Mouse (Mus musculus): ENCODE measurements around the gene Tmx2. TPM values are rescaled to one million over a fixed set of nuclear protein-coding genes. Genes with fewer than 3 reads are reported as not detected.

Gene Tmx2
- polyA plus RNA-seq, 1 experiment from 2014 or later = 179 TPM

GRCm38 (mm10) chr2:84634006-84634405 lies 44.9 kb downstream of the Tmx2 start:
- Histone ChIP-seq H3K4me3 (no peak overlapping the region), H3K9ac (no peak overlapping the region), H3K27me3 (no peaks in the 10 kb centered on the region), H3K9me3 (replicated peaks) (no peaks in the 10 kb centered on the region), H3K4me1 (peaks cover 58% of the 10 kb centered on the region), H3K4me2 (no peak overlapping the region), H3K27ac (0 out of 2 replicates have a peak overlapping the region, but pooled peaks have one; percentile 91), H3K36me3 (ENCODE audit: poor library complexity, severe bottlenecking) (no peaks in the 10 kb centered on the region)
- ATAC-seq = no peak
- 83% methylated on average over 4 of the region's 4 CpGs for WGBS

DNA sequence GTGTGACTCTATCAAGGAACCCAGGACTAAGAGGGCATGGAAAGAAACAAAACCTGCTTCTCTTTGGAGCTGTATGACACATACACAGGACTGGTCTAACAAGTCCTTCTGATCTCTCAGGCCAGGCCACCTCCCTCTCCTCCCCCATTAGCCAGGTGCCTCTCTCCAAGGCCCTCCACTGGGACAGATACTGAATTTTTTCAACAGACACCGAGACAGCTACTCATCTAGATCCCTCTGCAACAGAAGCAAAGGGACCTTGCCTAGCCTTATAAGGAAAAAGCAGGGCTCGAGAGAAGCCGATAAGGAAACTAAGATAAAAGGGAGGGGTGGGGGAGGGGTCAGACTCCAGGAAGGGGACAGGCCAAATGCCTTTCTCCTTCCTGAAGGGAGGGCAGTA lies 45.9 kb downstream of the Tmx2 start:
- H3K9me3 ChIP-seq (replicated peaks) = no peaks in the 10 kb centered on the region
- H3K4me1 ChIP-seq = peaks cover 53% of the 10 kb centered on the region
- no peak for ATAC-seq
- 11% methylated on average over 3 of the region's 3 CpGs for WGBS
- no peak overlapping the region for H3K9ac ChIP-seq
- no peaks in the 10 kb centered on the region for H3K27me3 ChIP-seq
- no peaks in the 10 kb centered on the region for H3K36me3 ChIP-seq (ENCODE audit: poor library complexity, severe bottlenecking)
- H3K4me2 ChIP-seq = no peak overlapping the region
- H3K4me3 ChIP-seq = no peak overlapping the region
- H3K27ac ChIP-seq = no peak overlapping the region

DNA sequence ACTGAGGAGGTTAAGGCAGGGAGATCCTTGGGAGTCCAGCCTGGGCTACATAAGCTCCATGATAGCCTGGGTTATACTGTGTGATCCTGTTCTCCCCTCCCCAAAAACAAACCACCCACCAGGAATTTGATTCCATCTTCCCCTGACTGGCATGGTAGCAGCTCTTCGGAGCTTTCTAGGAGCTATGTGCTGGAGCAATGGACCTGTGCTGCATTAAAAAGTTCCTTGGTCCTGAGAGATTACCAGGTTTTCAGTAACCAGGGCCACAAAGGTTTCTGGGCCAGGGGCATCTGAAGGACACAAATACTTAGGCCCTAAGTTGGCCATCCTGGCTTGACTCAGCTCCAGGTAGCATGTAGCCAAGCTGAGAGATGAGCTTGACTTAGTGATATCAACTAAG lies 46.9 kb downstream of the Tmx2 start:
- Histone ChIP-seq H3K27me3 (no peaks in the 10 kb centered on the region), H3K36me3 (ENCODE audit: poor library complexity, severe bottlenecking) (no peaks in the 10 kb centered on the region), H3K4me1 (peaks cover 43% of the 10 kb centered on the region), H3K4me3 (no peak overlapping the region), H3K4me2 (no peak overlapping the region), H3K9ac (no peak overlapping the region), H3K27ac (no peak overlapping the region), H3K9me3 (replicated peaks) (no peaks in the 10 kb centered on the region)
- no peak for ATAC-seq
- 93% methylated on average over 1 of the region's 1 CpGs for WGBS

GRCm38 (mm10) chr2:84627036-84627435 lies 51.9 kb downstream of the Tmx2 start:
- no peak overlapping the region for H3K4me2 ChIP-seq
- H3K4me3 ChIP-seq = no peak overlapping the region
- no peaks in the 10 kb centered on the region for H3K9me3 ChIP-seq (replicated peaks)
- H3K9ac ChIP-seq = no peak overlapping the region
- no peaks in the 10 kb centered on the region for H3K4me1 ChIP-seq
- peaks cover 10% of the 10 kb centered on the region for H3K36me3 ChIP-seq (ENCODE audit: poor library complexity, severe bottlenecking)
- H3K27ac ChIP-seq = no peak overlapping the region
- WGBS = 65% methylated on average over 3 of the region's 3 CpGs
- no peaks in the 10 kb centered on the region for H3K27me3 ChIP-seq
- ATAC-seq = no peak

- Histone ChIP-seq H3K4me2 (no peak overlapping the region), H3K27me3 (no peaks in the 10 kb centered on the region), H3K4me3 (no peak overlapping the region), H3K27ac (no peak overlapping the region), H3K9ac (no peak overlapping the region), H3K36me3 (ENCODE audit: poor library complexity, severe bottlenecking) (peaks cover 10% of the 10 kb centered on the region), H3K9me3 (replicated peaks) (no peaks in the 10 kb centered on the region), H3K4me1 (no peaks in the 10 kb centered on the region)
- 81% methylated on average over 7 of the region's 7 CpGs for WGBS
- ATAC-seq = no peak
These were observed 52.5 kb downstream of the Tmx2 start for GRCm38 (mm10) chr2:84626366-84626975.

- H3K27me3 ChIP-seq = no peaks in the 10 kb centered on the region
- 93% methylated on average over 17 of the region's 17 CpGs for WGBS
- ATAC-seq = no peak
- H3K9ac ChIP-seq = no peak overlapping the region
- H3K4me2 ChIP-seq = no peak overlapping the region
- H3K4me1 ChIP-seq = no peaks in the 10 kb centered on the region
- no peak overlapping the region for H3K4me3 ChIP-seq
- H3K36me3 ChIP-seq (ENCODE audit: poor library complexity, severe bottlenecking) = peaks cover 28% of the 10 kb centered on the region
- no peak overlapping the region for H3K27ac ChIP-seq
- H3K9me3 ChIP-seq (replicated peaks) = no peaks in the 10 kb centered on the region
These were observed 54.7 kb downstream of the Tmx2 start for GRCm38 (mm10) chr2:84624201-84624600.

DNA sequence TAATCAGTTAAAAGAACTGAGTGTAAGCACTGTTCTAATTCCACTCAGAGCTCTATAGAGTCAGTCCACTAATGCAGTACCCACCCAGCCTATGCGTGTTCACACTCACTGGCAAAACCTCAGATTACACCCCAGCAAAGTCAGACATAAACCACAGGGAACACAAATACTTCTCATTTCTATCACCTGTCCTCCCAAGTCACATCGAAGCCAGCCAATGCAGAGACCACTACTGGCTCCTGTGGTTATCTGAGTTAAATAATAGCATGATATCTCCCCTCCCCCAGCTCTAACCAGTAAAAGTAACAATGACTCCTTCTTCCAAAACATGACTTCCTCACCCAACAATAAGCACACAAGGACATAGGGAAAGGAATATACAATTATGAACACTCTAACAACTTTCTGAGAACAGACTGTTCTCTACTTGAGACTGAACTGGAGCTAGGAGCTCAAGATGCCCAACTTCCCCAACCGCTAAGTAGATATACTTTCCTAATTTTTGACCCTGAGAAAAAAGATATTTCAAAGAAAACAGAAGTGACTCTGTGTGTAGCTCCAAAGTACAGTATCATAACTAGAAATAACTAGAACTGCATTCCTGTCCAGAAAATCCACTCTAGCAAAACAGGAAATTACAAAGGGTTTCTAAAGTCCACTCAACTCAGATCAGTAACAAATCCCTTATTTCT lies 55.4 kb downstream of the Tmx2 start:
- Histone ChIP-seq H3K27ac (no peak overlapping the region), H3K9ac (no peak overlapping the region), H3K36me3 (ENCODE audit: poor library complexity, severe bottlenecking) (peaks cover 34% of the 10 kb centered on the region), H3K4me2 (no peak overlapping the region), H3K9me3 (replicated peaks) (no peaks in the 10 kb centered on the region), H3K27me3 (no peaks in the 10 kb centered on the region), H3K4me3 (no peak overlapping the region), H3K4me1 (no peaks in the 10 kb centered on the region)
- no peak for ATAC-seq
- 95% methylated on average over 3 of the region's 3 CpGs for WGBS

DNA sequence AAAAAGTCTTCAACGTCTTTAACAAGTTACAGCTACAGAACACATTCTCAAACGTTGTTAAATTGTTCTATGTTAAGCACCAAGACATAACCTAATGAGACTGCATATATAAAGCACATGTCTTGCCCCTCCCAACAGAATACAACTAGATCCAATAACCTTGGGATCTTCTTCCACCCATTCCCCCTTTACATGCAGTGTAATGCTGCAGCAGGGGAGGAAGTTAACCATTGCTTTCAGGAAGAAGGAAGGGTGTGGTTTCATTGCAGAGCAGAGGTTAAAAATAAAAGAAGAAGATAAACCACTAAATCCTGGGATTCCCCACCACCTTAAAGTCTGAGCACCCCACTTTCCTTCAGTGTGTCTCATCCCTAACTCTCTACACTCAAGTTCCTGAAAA lies 56.3 kb downstream of the Tmx2 start:
- no peaks in the 10 kb centered on the region for H3K9me3 ChIP-seq (replicated peaks)
- WGBS = 79% methylated on average over 2 of the region's 2 CpGs
- H3K4me2 ChIP-seq = no peak overlapping the region
- peaks cover 36% of the 10 kb centered on the region for H3K36me3 ChIP-seq (ENCODE audit: poor library complexity, severe bottlenecking)
- H3K4me1 ChIP-seq = no peaks in the 10 kb centered on the region
- no peak for ATAC-seq
- no peak overlapping the region for H3K4me3 ChIP-seq
- no peak overlapping the region for H3K9ac ChIP-seq
- H3K27ac ChIP-seq = no peak overlapping the region
- no peaks in the 10 kb centered on the region for H3K27me3 ChIP-seq

Other genes starting within 250 kb of the Tmx2 start
- 8.5 and 9.7 TPM in 2 replicates for gene Tfpi, start 202.4 kb downstream of the Tmx2 start, polyA plus RNA-seq (2015; fragmentation: Nextera tagmentation; extraction: Ambion mirVana)
- 31.6 and 32.8 TPM in 2 replicates for gene Ctnnd1, start 28.4 kb downstream of the Tmx2 start, polyA plus RNA-seq (2015; fragmentation: Nextera tagmentation; extraction: Ambion mirVana)
- gene Btbd18, start 20.1 kb downstream of the Tmx2 start, polyA plus RNA-seq (2015; fragmentation: Nextera tagmentation; extraction: Ambion mirVana) = 0.25 and 0.31 TPM in 2 replicates
- gene Selenoh, start 8.4 kb downstream of the Tmx2 start, polyA plus RNA-seq (2015; fragmentation: Nextera tagmentation; extraction: Ambion mirVana) = 418 and 438 TPM in 2 replicates
- gene Gm28635, start 1.1 kb downstream of the Tmx2 start, polyA plus RNA-seq (2015; fragmentation: Nextera tagmentation; extraction: Ambion mirVana) = not detected in 2 replicates
- 54.6 and 56.2 TPM in 2 replicates for gene Med19, start 738 bp downstream of the Tmx2 start, polyA plus RNA-seq (2015; fragmentation: Nextera tagmentation; extraction: Ambion mirVana)
- 16.5 and 17.7 TPM in 2 replicates for gene Zdhhc5, start 36.0 kb upstream of the Tmx2 start, polyA plus RNA-seq (2015; fragmentation: Nextera tagmentation; extraction: Ambion mirVana)
- gene Clp1, start 48.2 kb upstream of the Tmx2 start, polyA plus RNA-seq (2015; fragmentation: Nextera tagmentation; extraction: Ambion mirVana) = 35.9 and 36.1 TPM in 2 replicates
- gene Ypel4, start 54.9 kb upstream of the Tmx2 start, polyA plus RNA-seq (2015; fragmentation: Nextera tagmentation; extraction: Ambion mirVana) = 18.2 and 19.5 TPM in 2 replicates
- gene Gm19426, start 64.5 kb upstream of the Tmx2 start, polyA plus RNA-seq (2015; fragmentation: Nextera tagmentation; extraction: Ambion mirVana) = 6.1 and 7.5 TPM in 2 replicates
- 22.3 and 25.6 TPM in 2 replicates for gene Serping1, start 96.3 kb upstream of the Tmx2 start, polyA plus RNA-seq (2015; fragmentation: Nextera tagmentation; extraction: Ambion mirVana)
- 19.1 and 21.1 TPM in 2 replicates for gene Ube2l6, start 119.7 kb upstream of the Tmx2 start, polyA plus RNA-seq (2015; fragmentation: Nextera tagmentation; extraction: Ambion mirVana)
- gene Smtnl1, start 143.5 kb upstream of the Tmx2 start, polyA plus RNA-seq (2015; fragmentation: Nextera tagmentation; extraction: Ambion mirVana) = 0.09 TPM in 1 of 2 replicates, not detected in the other
- gene Timm10, start 147.9 kb upstream of the Tmx2 start, polyA plus RNA-seq (2015; fragmentation: Nextera tagmentation; extraction: Ambion mirVana) = 58.0 and 62.5 TPM in 2 replicates
- 5.4 and 7.5 TPM in 2 replicates for gene Slc43a1, start 159.7 kb upstream of the Tmx2 start, polyA plus RNA-seq (2015; fragmentation: Nextera tagmentation; extraction: Ambion mirVana)
- 3.6 and 5.6 TPM in 2 replicates for gene Rtn4rl2, start 207.6 kb upstream of the Tmx2 start, polyA plus RNA-seq (2015; fragmentation: Nextera tagmentation; extraction: Ambion mirVana)

All from forebrain, embryonic 13.5 days (tissue).